Mouse (Mus musculus): ENCODE data around the gene Lias. TPM values are rescaled to one million over a fixed set of nuclear protein-coding genes. Genes with fewer than 3 reads are reported as not detected.

The Lias gene
- polyA plus RNA-seq, 1 experiment from 2014 or later = 62.5 TPM

- peaks cover 6% of the 10 kb centered on the region; the same call in 1 of the 2 replicates for H3K36me3 ChIP-seq
- H3K4me2 ChIP-seq (replicated peaks) = no peak overlapping the region
- no peaks in the 10 kb centered on the region for H3K9me3 ChIP-seq
- no peaks in the 10 kb centered on the region for H3K4me1 ChIP-seq
- WGBS = 93% methylated on average over 3 of the region's 3 CpGs
- no peak overlapping the region for H3K9ac ChIP-seq (replicated peaks)
- H3K27me3 ChIP-seq = no peaks in the 10 kb centered on the region
- no peak for ATAC-seq (replicated peaks)
- no peak overlapping the region for H3K4me3 ChIP-seq
- H3K27ac ChIP-seq (replicated peaks) = no peak overlapping the region
Observed at GRCm38 (mm10) chr5:65459454-65459853, 68.2 kb downstream of the Lias start.

Other genes starting within 250 kb of the Lias start
- gene Wdr19, start 191.8 kb upstream of the Lias start, polyA plus RNA-seq (2015; fragmentation: Nextera tagmentation; extraction: Ambion mirVana) = 10.4 and 12.0 TPM in 2 replicates
- 44.2 and 46.5 TPM in 2 replicates for gene Rfc1, start 55.8 kb upstream of the Lias start, polyA plus RNA-seq (2015; fragmentation: Nextera tagmentation; extraction: Ambion mirVana)
- gene Klb, start 43.2 kb upstream of the Lias start, polyA plus RNA-seq (2015; fragmentation: Nextera tagmentation; extraction: Ambion mirVana) = 0.08 TPM in 1 of 2 replicates, not detected in the other
- 635 and 693 TPM in 2 replicates for gene Rpl9, start 53 bp upstream of the Lias start, polyA plus RNA-seq (2015; fragmentation: Nextera tagmentation; extraction: Ambion mirVana)
- 60.4 and 60.7 TPM in 2 replicates for gene Ugdh, start 44.5 kb downstream of the Lias start, polyA plus RNA-seq (2015; fragmentation: Nextera tagmentation; extraction: Ambion mirVana)
- gene Gm43552, start 101.3 kb downstream of the Lias start, polyA plus RNA-seq (2015; fragmentation: Nextera tagmentation; extraction: Ambion mirVana) = not detected in 2 replicates
- gene Smim14, start 145.7 kb downstream of the Lias start, polyA plus RNA-seq (2015; fragmentation: Nextera tagmentation; extraction: Ambion mirVana) = 190 and 195 TPM in 2 replicates
- gene Ube2k, start 145.7 kb downstream of the Lias start, polyA plus RNA-seq (2015; fragmentation: Nextera tagmentation; extraction: Ambion mirVana) = 195 and 199 TPM in 2 replicates

Measured in forebrain, embryonic 15.5 days (tissue).